Comparison of ENCODE assay signal across 7 mouse cellular contexts in the genomic region with DNA sequence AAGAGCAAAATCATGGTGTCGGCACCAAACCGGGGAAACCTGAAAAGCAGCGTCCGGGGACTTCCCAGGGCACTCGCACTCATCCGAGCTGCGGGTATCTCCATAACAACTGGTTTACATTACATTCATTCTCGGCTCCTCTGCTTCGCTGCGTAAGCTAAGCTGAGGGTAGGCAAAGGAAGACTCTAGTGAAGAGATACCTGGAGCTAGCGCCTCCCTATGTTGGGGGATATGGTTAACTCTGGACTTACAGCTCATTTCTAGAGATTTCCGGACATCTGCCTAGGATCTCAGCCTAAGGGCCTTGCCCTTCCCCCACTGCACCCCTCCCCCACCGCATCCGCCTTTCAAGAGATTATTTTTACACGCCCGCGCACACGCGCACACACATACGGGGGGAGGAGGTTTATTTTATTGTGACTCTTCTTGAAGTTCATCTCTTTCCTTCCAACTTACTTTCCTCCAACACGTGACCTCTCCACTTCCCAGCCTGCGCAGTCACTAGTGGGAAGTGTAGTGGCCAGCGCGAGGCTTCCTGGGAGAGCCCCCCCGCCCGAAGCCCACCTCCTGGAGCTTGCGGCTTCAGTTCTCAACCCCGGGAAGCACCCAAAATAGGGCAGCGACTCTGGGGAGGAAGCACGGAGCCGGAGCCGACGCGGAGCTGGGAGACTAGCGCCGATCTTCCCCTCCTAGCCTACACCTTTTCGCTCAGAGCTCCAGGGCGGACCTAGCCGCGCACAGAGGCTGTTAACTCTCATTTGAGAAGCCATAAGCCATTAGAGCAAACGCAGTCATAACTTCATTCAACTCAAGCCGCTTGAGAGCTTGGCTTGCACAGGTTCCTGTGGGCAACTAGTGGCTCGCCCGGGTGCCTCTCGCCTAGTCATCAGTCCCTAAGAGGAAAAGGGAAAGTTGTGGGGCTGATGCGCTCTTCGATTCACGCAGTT. TPM values are rescaled to one million over a fixed set of nuclear protein-coding genes. Genes with fewer than 3 reads are reported as not detected.
DNase-seq lines count a peak whose midpoint lies in the region; ATAC-seq lines count a peak whose summit lies in the region.

No protein-coding gene starts in this region.

- under 1% methylated on average over 48 of the region's 48 CpGs for WGBS in lung, embryonic 15.5 days
- WGBS in midbrain, embryonic 10.5 days, result under 1% methylated on average over 48 of the region's 48 CpGs

- ATAC-seq in lung, embryonic 15.5 days (ENCODE audit: borderline replicate concordance, extremely low read depth, low FRiP score, low TSS enrichment), result no peak
- ATAC-seq in hematopoietic stem cell, adult 5-6 weeks (replicated peaks in 1 of 2; ENCODE audit: insufficient read depth in 1 of 2, low FRiP score in 2 of 2, low TSS enrichment in 1 of 2, low read depth in 1 of 2, poor library complexity in 2 of 2, severe bottlenecking in 2 of 2), result peak; percentile 24 to 43; a peak in 2 of 4 replicates

- H3K9ac ChIP-seq in lung, embryonic 15.5 days, result no peak overlapping the region

- H3K9me3 ChIP-seq in lung, embryonic 15.5 days, result no peaks in the 10 kb centered on the region
- no peaks in the 10 kb centered on the region for H3K9me3 ChIP-seq in midbrain, embryonic 10.5 days (replicated peaks)

- peaks cover 17% of the 10 kb centered on the region for H3K4me1 ChIP-seq in lung, embryonic 15.5 days
- peaks cover 38% of the 10 kb centered on the region for H3K4me1 ChIP-seq in midbrain, embryonic 10.5 days

- H3K4me3 ChIP-seq in lung, embryonic 15.5 days, result peak overlapping the region; percentile 16
- H3K4me3 ChIP-seq in midbrain, embryonic 10.5 days, result peak overlapping the region; percentile 63

- DNase-seq in lung, adult 18-20 months, result no peak
- DNase-seq in cerebellum, postnatal 25 days, result peak; percentile 54 to 57
- DNase-seq in midbrain, embryonic 10.5 days (ENCODE audit: low spot score), result peak; percentile 57
- DNase-seq in urinary bladder, postnatal 14 days (ENCODE audit: low spot score), result no peak
- no peak for DNase-seq in gastrocnemius, adult 8-10 months (ENCODE audit: low spot score in 2 of 2)

- peaks cover 64% of the 10 kb centered on the region for H3K27me3 ChIP-seq in lung, embryonic 15.5 days
- peaks cover 53% of the 10 kb centered on the region for H3K27me3 ChIP-seq in midbrain, embryonic 10.5 days (ENCODE audit: low read depth, poor library complexity, severe bottlenecking)

- peak overlapping the region; percentile 51 for H3K4me2 ChIP-seq in lung, embryonic 15.5 days

- no peak overlapping the region for H3K27ac ChIP-seq in lung, embryonic 15.5 days
- no peak overlapping the region; the same call in 1 of the 2 replicates for H3K27ac ChIP-seq in midbrain, embryonic 10.5 days (replicated peaks)

- no peaks in the 10 kb centered on the region for H3K36me3 ChIP-seq in lung, embryonic 15.5 days
- no peaks in the 10 kb centered on the region for H3K36me3 ChIP-seq in midbrain, embryonic 10.5 days

RNA-seq across cellular contexts. Expression of a gene that starts 0.7 kb away (rescaled TPM):
- polyA plus RNA-seq in lung, embryonic 15.5 days (2015; fragmentation: Nextera tagmentation; extraction: Ambion mirVana), result 0.62 and 0.67 TPM in 2 replicates
- not detected in 2 replicates for total RNA-seq in hematopoietic stem cell, adult 5-6 weeks (2017)
- polyA plus RNA-seq in midbrain, embryonic 10.5 days (2016; fragmentation: Nextera tagmentation; extraction: Ambion mirVana), result 1.5 and 1.6 TPM in 2 replicates
- 1 to 10 TPM in 1 of 4 experiments, under 1 TPM in 3; 0.16 to 1.0 (median 0.59) TPM for total RNA-seq in gastrocnemius, adult 8-10 months (2022)

Comparison
In these comparisons a context has a peak if more than half of its experiments do, and no peak if none do; other contexts are left out.
1. DNase-seq: peak in cerebellum, postnatal 25 days (2 of 2) and midbrain, embryonic 10.5 days (single experiment); none in lung, adult 18-20 months (0 of 2), urinary bladder, postnatal 14 days (single experiment) and gastrocnemius, adult 8-10 months (0 of 2).